Mouse (Mus musculus) spleen, embryonic (tissue): ENCODE results near the gene Fbxo6.
"Not testable (repeated sequence)": the region's sequence is repeated elsewhere in the genome, so short reads cannot be mapped to it uniquely, and the experiment has no call there.

Source experiments
- CTCF ChIA-PET: fragments of 350-600 bp; sonication (Branson Sonifier 250); formaldehyde crosslinking; loops from one replicate; lab custom pipeline; 2022; lab: Charles Lee

The Fbxo6 gene

GRCm38 (mm10) chr4:148151267-148152168 lies at the start of gene Fbxo6:
Fbxo6 (minus strand) TSS chr4:148152140.
- CTCF ChIA-PET: interaction anchor here (0.6 to 1.1 kb wide), 3 partner anchors 12 to 1237 kb away, joined by 3 to 6 read pairs (median 4); partner anchors contain the start of gene Mfn2

GRCm38 (mm10) chr4:148198721-148199120 lies 46.8 kb upstream of the Fbxo6 start:
- CTCF ChIA-PET: no interaction called here

DNA sequence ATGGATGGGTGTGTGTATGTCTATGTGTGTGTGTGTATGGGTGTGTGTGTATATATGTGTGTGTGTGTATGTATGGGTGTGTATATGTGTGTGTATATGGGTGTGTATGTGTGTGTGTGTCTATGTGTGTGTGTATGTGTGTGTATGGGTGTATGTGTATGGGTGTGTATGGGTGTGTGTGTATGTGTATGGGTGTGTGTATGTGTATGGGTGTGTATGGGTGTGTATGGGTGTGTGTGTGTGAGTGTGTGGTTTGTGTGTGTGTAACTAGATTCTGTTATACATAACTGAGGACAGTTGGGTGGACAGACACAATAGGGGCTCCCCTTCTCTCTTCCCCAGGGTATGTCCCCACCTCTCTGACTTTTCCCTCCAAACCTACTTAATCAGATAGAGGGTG lies 42.5 kb upstream of the Fbxo6 start:
- CTCF ChIA-PET: no interaction called here

- CTCF ChIA-PET: no interaction called here
Observed at GRCm38 (mm10) chr4:148192707-148193245, 40.8 kb upstream of the Fbxo6 start.

DNA sequence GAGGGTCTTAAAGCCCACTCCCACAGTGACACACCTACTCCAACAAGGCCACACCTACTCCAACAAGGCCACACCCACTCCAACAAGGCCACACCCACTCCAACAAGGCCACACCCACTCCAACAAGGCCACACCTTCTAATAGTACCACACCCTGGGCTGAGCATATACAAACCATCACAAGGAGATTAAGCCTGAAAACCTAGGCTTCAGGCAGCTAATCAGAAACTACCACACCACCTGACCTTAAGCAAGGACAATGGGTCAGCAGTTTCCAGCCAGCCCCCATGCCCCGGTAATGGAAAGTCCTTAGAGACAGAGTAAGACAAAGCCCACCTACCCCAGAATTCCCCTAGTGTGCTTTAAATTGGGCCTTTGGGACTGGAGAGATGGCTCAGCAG lies 36.8 kb upstream of the Fbxo6 start:
- CTCF ChIA-PET: not testable (repeated sequence)

GRCm38 (mm10) chr4:148185819-148186218 lies 33.9 kb upstream of the Fbxo6 start:
- CTCF ChIA-PET: no interaction called here

GRCm38 (mm10) chr4:148184564-148184963 lies 32.6 kb upstream of the Fbxo6 start:
- CTCF ChIA-PET: no interaction called here

- CTCF ChIA-PET: no interaction called here
Observed at GRCm38 (mm10) chr4:148182363-148182762, 30.4 kb upstream of the Fbxo6 start.

DNA sequence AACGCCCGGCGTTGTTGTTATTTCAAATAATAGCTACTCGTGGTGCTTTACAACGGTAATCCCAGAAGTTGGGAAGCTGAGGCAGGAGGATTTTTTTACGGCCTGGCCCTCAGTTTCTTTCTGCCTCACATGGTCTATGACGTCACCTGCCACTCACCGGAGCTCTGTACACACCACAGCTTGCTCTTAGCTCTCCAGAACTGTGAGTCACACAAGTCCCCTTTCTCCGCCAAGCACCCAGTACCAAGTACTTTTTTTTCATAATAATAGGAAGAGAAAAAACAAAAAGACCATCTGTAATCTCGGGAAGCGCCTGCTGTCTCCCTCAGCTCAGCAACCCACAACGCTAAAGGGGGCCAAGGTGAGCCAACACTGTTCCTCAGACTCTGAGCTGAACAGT lies 29.5 kb upstream of the Fbxo6 start:
- CTCF ChIA-PET: no interaction called here

DNA sequence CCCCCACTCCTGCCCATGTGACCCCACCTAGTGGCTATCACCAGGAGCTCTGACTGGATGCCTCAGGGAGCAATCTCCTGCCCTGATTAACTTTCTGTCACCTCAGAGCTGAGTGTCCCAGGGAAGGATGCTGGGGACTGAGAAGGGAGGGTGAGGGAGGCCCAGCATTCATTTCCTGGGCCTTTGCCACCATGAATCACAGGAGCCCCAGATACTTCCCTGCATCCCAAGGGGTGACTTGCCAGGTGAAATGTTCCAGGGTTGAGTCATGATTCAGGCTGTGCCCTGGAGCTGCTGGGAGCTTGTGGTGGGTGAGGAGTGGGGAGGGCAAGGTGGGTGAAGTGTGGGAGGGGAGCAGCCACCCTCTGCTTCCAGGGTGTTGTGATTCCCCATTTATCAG lies 25.8 kb upstream of the Fbxo6 start:
- CTCF ChIA-PET: no interaction called here

GRCm38 (mm10) chr4:148176603-148177002 lies 24.7 kb upstream of the Fbxo6 start:
- CTCF ChIA-PET: not testable (repeated sequence)

DNA sequence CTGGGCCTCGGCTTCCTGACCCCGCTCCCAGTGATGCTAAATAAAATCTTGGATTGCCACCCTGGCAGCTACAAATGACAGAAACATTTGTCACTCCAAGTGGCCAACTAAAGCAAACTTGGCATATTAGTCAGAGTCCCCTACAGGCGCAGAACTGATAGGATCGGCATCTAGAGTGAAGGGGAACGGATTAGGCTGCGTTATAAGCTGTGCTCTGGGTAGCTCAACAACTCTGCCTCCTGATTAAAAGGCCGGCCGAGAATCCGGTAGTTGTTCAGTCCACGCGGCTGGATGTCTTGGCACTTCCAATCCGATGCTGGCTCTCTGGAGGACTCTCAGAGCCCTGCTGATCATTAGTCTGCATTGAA lies 22.5 kb upstream of the Fbxo6 start:
- CTCF ChIA-PET: interaction anchor here (0.5 kb wide), 1 partner anchor 152 kb away, joined by 7 read pairs; no protein-coding TSS in a partner anchor

DNA sequence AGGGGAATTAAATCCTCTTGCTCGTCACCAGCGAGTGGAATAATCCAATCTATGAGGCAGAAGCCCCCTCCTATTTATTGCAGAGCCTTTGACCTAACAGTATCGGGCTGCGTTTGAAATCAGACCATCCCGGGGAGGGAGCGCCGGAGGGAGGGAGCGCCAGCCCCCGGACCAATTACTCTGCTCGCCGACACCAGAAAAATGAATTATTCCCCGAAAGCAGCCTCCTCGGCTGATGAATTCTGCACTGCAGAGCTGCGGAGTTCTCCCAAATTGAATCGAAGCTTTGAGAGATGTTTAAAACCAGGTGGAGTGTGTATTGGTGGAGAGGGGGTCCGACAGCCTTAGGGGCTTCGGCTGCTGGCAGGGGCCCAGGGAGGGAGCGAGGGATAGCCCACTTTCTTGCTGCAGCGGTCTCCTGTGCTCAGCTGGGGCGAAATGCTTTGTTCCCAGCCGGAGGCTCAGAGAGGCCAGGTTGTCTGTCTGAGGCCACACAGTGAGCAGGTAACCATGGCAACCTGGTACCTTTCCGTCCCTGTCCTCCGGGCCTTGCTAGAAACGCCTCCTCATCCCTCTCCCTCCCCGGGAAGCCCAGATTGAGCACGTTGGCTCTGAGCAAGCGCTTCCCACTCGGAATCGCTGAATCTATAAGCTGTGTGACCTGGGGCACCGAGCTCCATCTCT lies 22.0 kb upstream of the Fbxo6 start:
- CTCF ChIA-PET: interaction anchor here (0.5 kb wide), 1 partner anchor 152 kb away, joined by 7 read pairs; no protein-coding TSS in a partner anchor

DNA sequence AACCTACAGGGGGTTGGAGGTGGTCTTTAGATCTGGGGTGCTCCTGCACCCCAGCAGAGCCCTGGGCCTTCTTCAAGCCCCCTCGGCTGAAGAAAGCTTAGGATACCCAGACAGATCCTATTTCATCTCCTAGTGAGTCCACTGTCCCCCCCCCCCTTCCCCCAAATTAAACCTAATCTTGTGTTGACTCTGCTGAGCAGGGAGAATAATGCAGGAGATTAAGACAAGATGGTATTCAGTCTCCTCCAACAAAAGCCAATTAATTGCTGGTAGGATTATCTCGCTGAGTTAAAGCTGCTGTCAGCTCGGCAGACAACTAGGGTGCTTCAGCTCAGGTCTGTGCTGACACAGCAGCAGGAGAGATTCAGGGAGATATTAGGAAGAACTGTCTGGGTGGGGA lies 19.3 kb upstream of the Fbxo6 start:
- CTCF ChIA-PET: interaction anchor here (0.6 to 1.0 kb wide), 3 partner anchors 56 to 249 kb away, joined by 3 read pairs; no protein-coding TSS in a partner anchor

- CTCF ChIA-PET: interaction anchor here (0.6 to 1.0 kb wide), 2 partner anchors 56 to 61 kb away, joined by 3 read pairs; no protein-coding TSS in a partner anchor
Observed at GRCm38 (mm10) chr4:148170842-148171241, 18.9 kb upstream of the Fbxo6 start.

GRCm38 (mm10) chr4:148169586-148169985 lies 17.6 kb upstream of the Fbxo6 start:
- CTCF ChIA-PET: interaction anchor here (0.6 kb wide), 1 partner anchor 285 kb away, joined by 4 read pairs; no protein-coding TSS in a partner anchor

DNA sequence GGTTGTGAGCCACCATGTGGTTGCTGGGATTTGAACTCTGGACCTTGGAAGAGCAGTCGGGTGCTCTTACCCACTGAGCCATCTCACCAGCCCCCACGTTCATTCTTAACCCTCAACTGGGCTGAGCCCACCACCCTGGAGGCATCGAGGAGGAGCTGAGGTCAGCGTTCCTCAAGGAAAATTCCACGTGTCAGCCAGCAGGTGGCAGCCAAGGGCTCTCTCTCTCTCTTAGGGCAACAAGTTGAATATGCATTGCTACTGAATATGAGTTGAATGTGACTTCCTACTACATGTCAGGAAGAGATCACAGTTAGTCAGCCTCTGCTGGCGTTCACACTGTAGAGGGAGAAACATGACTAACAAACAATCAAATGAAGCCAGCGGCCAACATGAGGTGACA lies 16.3 kb upstream of the Fbxo6 start:
- CTCF ChIA-PET: interaction anchor here (0.6 to 1.0 kb wide), 2 partner anchors 53 to 62 kb away, joined by 4 to 8 read pairs; no protein-coding TSS in a partner anchor

GRCm38 (mm10) chr4:148166986-148167385 lies 15.0 kb upstream of the Fbxo6 start:
- CTCF ChIA-PET: interaction anchor here (0.6 to 4.5 kb wide), 6 partner anchors 52 to 734 kb away, joined by 3 to 19 read pairs (median 3); no protein-coding TSS in a partner anchor

GRCm38 (mm10) chr4:148166431-148166830 lies 14.5 kb upstream of the Fbxo6 start:
- CTCF ChIA-PET: interaction anchor here (0.7 to 4.5 kb wide), 3 partner anchors 51 to 691 kb away, joined by 6 to 19 read pairs (median 8); no protein-coding TSS in a partner anchor

GRCm38 (mm10) chr4:148165551-148165950 lies 13.6 kb upstream of the Fbxo6 start:
- CTCF ChIA-PET: interaction anchor here (4.5 kb wide), 1 partner anchor 50 kb away, joined by 19 read pairs; no protein-coding TSS in a partner anchor

GRCm38 (mm10) chr4:148164461-148164860 lies 12.5 kb upstream of the Fbxo6 start:
- CTCF ChIA-PET: interaction anchor here (1.3 to 4.5 kb wide), 2 partner anchors 45 to 49 kb away, joined by 4 to 19 read pairs; no protein-coding TSS in a partner anchor
